Mouse (Mus musculus) CH12.LX (cell line): ENCODE results near the gene Ccn1. TPM values are rescaled to one million over a fixed set of nuclear protein-coding genes. Genes with fewer than 3 reads are reported as not detected.

Experiments
- DNase-seq: peaks from one replicate; pipeline ENCODE4 v3.0.0-alpha.2; 2013; ENCODE audit errors: extremely low read depth
- H3K27ac ChIP-seq: 2 replicates; pipeline ENCODE4 v1.5.1; 2012; ENCODE audit warnings: low read depth, mild to moderate bottlenecking, control low read depth, moderate library complexity; ENCODE audit not compliant: insufficient read depth
- H3K27me3 ChIP-seq: replicated peaks from 2 replicates; pipeline ENCODE3; 2012; ENCODE audit warnings: inconsistent platforms
- H3K36me3 ChIP-seq, 2 experiments: replicated peaks in 1 of 2; 2 replicates each; pipeline versions ENCODE3 to v1.6.1; 2012; ENCODE audit warnings: inconsistent platforms in 1 of 2, low read length in 1 of 2, mild to moderate bottlenecking in 1 of 2, mixed read lengths in 1 of 2, moderate library complexity in 1 of 2; ENCODE audit not compliant: control insufficient read depth in 1 of 2, insufficient read depth in 1 of 2
- H3K4me1 ChIP-seq, 2 experiments: 2 replicates each; pipeline ENCODE4 v1.6.1; 2012; ENCODE audit warnings: inconsistent platforms in 1 of 2, moderate library complexity in 1 of 2; ENCODE audit not compliant: insufficient read depth in 2 of 2, control insufficient read depth in 1 of 2
- H3K4me2 ChIP-seq: 2 replicates; pipeline ENCODE4 v1.6.1; 2012; ENCODE audit warnings: low read depth, mild to moderate bottlenecking, control low read depth; ENCODE audit not compliant: poor library complexity, insufficient read depth, severe bottlenecking
- H3K4me3 ChIP-seq, 3 experiments: fragments of 150-350 bp in 1 of 3; sonication (generic) in 1 of 3; replicated peaks in 1 of 3; 2 replicates each; pipeline versions ENCODE3 to v1.5.1; 2011 to 2012; ENCODE audit warnings: low read depth in 2 of 3, low read length in 2 of 3, mild to moderate bottlenecking in 2 of 3, moderate library complexity in 2 of 3, control low read depth in 1 of 3, improper control_type of control experiment in 1 of 3, inconsistent platforms in 1 of 3, mixed read lengths in 1 of 3; ENCODE audit not compliant: poor library complexity in 1 of 3
- H3K79me2 ChIP-seq: replicated peaks from 2 replicates; pipeline ENCODE4 v1.6.1; 2012; ENCODE audit warnings: mild to moderate bottlenecking, moderate library complexity; ENCODE audit not compliant: control insufficient read depth, poor library complexity, insufficient read depth, severe bottlenecking; ENCODE audit errors: extremely low read depth
- H3K9ac ChIP-seq: 2 replicates; pipeline ENCODE4 v1.6.1; 2012; ENCODE audit warnings: low read depth, mild to moderate bottlenecking, control low read depth, moderate library complexity; ENCODE audit not compliant: insufficient read depth
- H3K9me3 ChIP-seq: replicated peaks from 2 replicates; pipeline ENCODE3; 2012; ENCODE audit warnings: low read length, inconsistent platforms, mixed read lengths
- CHD1 ChIP-seq: IDR thresholded peaks from 2 replicates; pipeline ENCODE4 v1.6.1; 2012; ENCODE audit warnings: low read depth, low read length, improper control_type of control experiment, inconsistent platforms
- CHD2 ChIP-seq: IDR thresholded peaks from 2 replicates; pipeline ENCODE4 v1.6.1; 2011; ENCODE audit warnings: low read length, improper control_type of control experiment
- E2F4 ChIP-seq: IDR thresholded peaks from 2 replicates; pipeline ENCODE4 v1.6.1; 2011; ENCODE audit warnings: low read depth, low read length, improper control_type of control experiment; ENCODE audit not compliant: insufficient replicate concordance
- EP300 ChIP-seq: IDR thresholded peaks from 2 replicates; pipeline ENCODE4 v1.6.1; 2011; ENCODE audit warnings: low read length, improper control_type of control experiment
- ETS1 ChIP-seq: conservative IDR thresholded peaks from 2 replicates; pipeline ENCODE4 v1.6.1; 2012; ENCODE audit warnings: low read depth, mild to moderate bottlenecking, inconsistent platforms, low read length, improper control_type of control experiment, moderate library complexity
- GABPA ChIP-seq: IDR thresholded peaks from 2 replicates; pipeline ENCODE4 v1.6.1; 2012; ENCODE audit warnings: low read depth, low read length, improper control_type of control experiment, inconsistent platforms; ENCODE audit not compliant: insufficient replicate concordance
- IRF4 ChIP-seq: IDR thresholded peaks from 2 replicates; pipeline ENCODE4 v1.6.1; 2014; ENCODE audit warnings: low read depth, mild to moderate bottlenecking, inconsistent platforms, low read length, improper control_type of control experiment
- JUN ChIP-seq: IDR thresholded peaks from 2 replicates; pipeline ENCODE4 v1.6.1; 2011; ENCODE audit warnings: low read depth, mild to moderate bottlenecking, low read length, improper control_type of control experiment, moderate library complexity; ENCODE audit not compliant: insufficient read depth
- KAT2A ChIP-seq: IDR thresholded peaks from 2 replicates; pipeline ENCODE4 v1.6.1; 2012; ENCODE audit warnings: low read length, improper control_type of control experiment, inconsistent platforms; ENCODE audit not compliant: insufficient replicate concordance
- MAX ChIP-seq: IDR thresholded peaks from 2 replicates; pipeline ENCODE4 v1.6.1; 2011; ENCODE audit warnings: low read length, improper control_type of control experiment
- MAZ ChIP-seq: IDR thresholded peaks from 2 replicates; pipeline ENCODE4 v1.6.1; 2012; ENCODE audit warnings: low read depth, mild to moderate bottlenecking, inconsistent platforms, low read length, improper control_type of control experiment, moderate library complexity
- MYC ChIP-seq: IDR thresholded peaks from 2 replicates; pipeline ENCODE4 v1.6.1; 2011; ENCODE audit warnings: low read depth, mild to moderate bottlenecking, improper control_type of control experiment, low read length
- PAX5 ChIP-seq: IDR thresholded peaks from 2 replicates; pipeline ENCODE4 v1.6.1; 2012; ENCODE audit warnings: low read length, inconsistent platforms, mixed read lengths
- POLR2A ChIP-seq: IDR thresholded peaks from 2 replicates; pipeline ENCODE4 v1.6.1; 2011; ENCODE audit warnings: low read depth, mild to moderate bottlenecking, improper control_type of control experiment, low read length
- RAD21 ChIP-seq: IDR thresholded peaks from 2 replicates; pipeline ENCODE4 v1.6.1; 2011; ENCODE audit warnings: low read depth, mild to moderate bottlenecking, low read length, improper control_type of control experiment, moderate library complexity
- RCOR1 ChIP-seq: conservative IDR thresholded peaks from 2 replicates; pipeline ENCODE4 v1.6.1; 2012; ENCODE audit warnings: low read depth, mild to moderate bottlenecking, inconsistent platforms, low read length, improper control_type of control experiment
- SIN3A ChIP-seq: IDR thresholded peaks from 2 replicates; pipeline ENCODE4 v1.6.1; 2012; ENCODE audit warnings: low read length, improper control_type of control experiment, inconsistent platforms
- TBP ChIP-seq: conservative IDR thresholded peaks from 2 replicates; pipeline ENCODE4 v1.6.1; 2011; ENCODE audit warnings: low read depth, low read length, improper control_type of control experiment
- UBTF ChIP-seq: IDR thresholded peaks from 2 replicates; pipeline ENCODE4 v1.6.1; 2012; ENCODE audit warnings: low read depth, mild to moderate bottlenecking, inconsistent platforms, low read length, improper control_type of control experiment, moderate library complexity
- USF2 ChIP-seq: conservative IDR thresholded peaks from 2 replicates; pipeline ENCODE4 v1.6.1; 2011; ENCODE audit warnings: low read depth, low read length, improper control_type of control experiment
- dilution Hi-C: fragments of 300-500 bp; cut with MboI; formaldehyde crosslinking; loops from 2 replicates; pipeline ENCODE4 v1.14.3; 2020; ENCODE audit warnings: low sequenced_read_pairs; ENCODE audit not compliant: extremely low pct_unique_long_range_greater_than_20kb, extremely low pct_ligation_motif_present
- in situ Hi-C: fragments of 300-500 bp; cut with MboI; formaldehyde crosslinking; loops from 3 replicates; pipeline ENCODE4 v1.14.3; 2019; ENCODE audit warnings: low sequenced_read_pairs, low pct_ligation_motif_present, low pct_unique_long_range_greater_than_20kb, mixed read lengths
- polyA plus RNA-seq: library from polyadenylated mRNA; unstranded; fragments of >175 nt; gene quantifications from 2 replicates; pipeline ENCODE4 v1.2.1, GENCODE M21; 2012; ENCODE audit warnings: low read depth; ENCODE audit not compliant: insufficient read length
- total RNA-seq, 2 experiments: library from RNA; depleted of rRNA; stranded (reverse); fragments of 300-350 nt in 1 of 2; fragments of >200 nt in 1 of 2; gene quantifications; 2 replicates each; pipeline ENCODE4 v1.2.3; 2012 to 2014

Ccn1 gene
- total and polyA plus RNA-seq, 3 experiments, result not detected

GRCm38 (mm10) chr3:145680686-145681085 lies 30.9 kb upstream of the Ccn1 start:
- no peaks in the 10 kb centered on the region for H3K4me1 ChIP-seq
- H3K9me3 ChIP-seq, result no peaks in the 10 kb centered on the region
- H3K79me2 ChIP-seq, result no peaks in the 10 kb centered on the region
- no peak overlapping the region for H3K4me2 ChIP-seq
- H3K27ac ChIP-seq, result no peak overlapping the region
- TF ChIP-seq CHD1, result no peak
- TF ChIP-seq USF2, result no peak
- no peak for TF ChIP-seq EP300
- no peak for TF ChIP-seq CHD2
- no peak for TF ChIP-seq IRF4
- TF ChIP-seq JUN, result no peak
- TF ChIP-seq, all 38 proteins: peak for 0
- DNase-seq, result no peak
- H3K27me3 ChIP-seq, result no peaks in the 10 kb centered on the region
- H3K9ac ChIP-seq, result no peak overlapping the region
- no peaks in the 10 kb centered on the region for H3K36me3 ChIP-seq
- H3K4me3 ChIP-seq, result no peak overlapping the region
- in situ Hi-C loops (no loop called here), dilution Hi-C loops (no loop called here)

GRCm38 (mm10) chr3:145676212-145676611 lies 26.4 kb upstream of the Ccn1 start:
- H3K4me2 ChIP-seq, result no peak overlapping the region
- in situ Hi-C loops, result no loop called here

GRCm38 (mm10) chr3:145674815-145675214 lies 25.0 kb upstream of the Ccn1 start:
- Histone ChIP-seq H3K9ac (no peak overlapping the region), H3K27ac (no peak overlapping the region), H3K4me3 (no peak overlapping the region), H3K36me3 (no peaks in the 10 kb centered on the region), H3K9me3 (no peaks in the 10 kb centered on the region)
- no peak for DNase-seq
- in situ Hi-C loops, result no loop called here
- no peak for TF ChIP-seq RAD21
- no peak for TF ChIP-seq E2F4
- TF ChIP-seq TBP, result no peak
- TF ChIP-seq MAX, result no peak
- TF ChIP-seq MYC, result no peak
- TF ChIP-seq SIN3A, result no peak
- TF ChIP-seq, all 38 proteins: peak for 0
- H3K27me3 ChIP-seq, result no peaks in the 10 kb centered on the region
- dilution Hi-C loops, result no loop called here
- peaks cover 0 to 6% of the 10 kb centered on the region in 2 experiments; a peak in 1 of 4 replicates for H3K4me1 ChIP-seq
- no peaks in the 10 kb centered on the region for H3K79me2 ChIP-seq
- H3K4me2 ChIP-seq, result no peak overlapping the region

More at GRCm38 (mm10) chr3:145676212-145676611, 26.4 kb upstream of the Ccn1 start:
- no peaks in the 10 kb centered on the region for H3K9me3 ChIP-seq
- H3K4me3 ChIP-seq, result no peak overlapping the region
- no peaks in the 10 kb centered on the region for H3K4me1 ChIP-seq
- H3K27ac ChIP-seq, result no peak overlapping the region
- no peak for TF ChIP-seq UBTF
- no peak for TF ChIP-seq GABPA
- no peak for TF ChIP-seq RAD21
- TF ChIP-seq ETS1, result no peak
- no peak for TF ChIP-seq E2F4
- no peak for TF ChIP-seq TBP
- TF ChIP-seq PAX5, result no peak
- TF ChIP-seq KAT2A, result no peak
- TF ChIP-seq IRF4, result no peak
- TF ChIP-seq RCOR1, result no peak
- TF ChIP-seq POLR2A, result no peak
- TF ChIP-seq MAZ, result no peak
- H3K36me3 ChIP-seq, result no peaks in the 10 kb centered on the region
- no peaks in the 10 kb centered on the region for H3K79me2 ChIP-seq
- no peak overlapping the region for H3K9ac ChIP-seq
- no peak for DNase-seq
- no peaks in the 10 kb centered on the region for H3K27me3 ChIP-seq
- dilution Hi-C loops, result no loop called here
